Mouse (Mus musculus): ENCODE data around the gene Gucy1b1.

- no peak for TF ChIP-seq CTCF (IDR thresholded peaks at IDR 0.05; ENCODE audit: extremely low read depth, insufficient read length, insufficient replicate concordance, low read depth, low read length)
- TF ChIP-seq POLR2A (IDR thresholded peaks at IDR 0.05; ENCODE audit: low read depth, low read length), result no peak
These were observed 28.4 kb downstream of the Gucy1b1 start for GRCm38 (mm10) chr3:82046087-82046486.

Measured in small intestine, adult 2 months (tissue).